Mouse (Mus musculus) heart, embryonic 16.5 days (tissue): ENCODE measurements at regions not wholly inside any gene's neighbourhood (a gene's known extent, or its start where the extent isn't known, plus 50 kb on each side); places are given as distances from the start of the nearest gene placed in this dataset.

Experiments
- ATAC-seq: fragments of 200-750 bp; cut with Nextera tagmentation; replicated peaks from 2 replicates; pipeline ENCODE4 v1.8.0; 2017; ENCODE audit warnings: moderate number of reproducible peaks; ENCODE audit not compliant: insufficient read depth, low FRiP score; ENCODE audit errors: extremely low read depth
- H3K27ac ChIP-seq: fragments of 300-500 bp; sonication (generic); 2 replicates; pipeline ENCODE4 v1.5.1; 2014; ENCODE audit warnings: mild to moderate bottlenecking, low read length, control low read depth, moderate library complexity
- H3K27me3 ChIP-seq: fragments of 300-500 bp; sonication (generic); 2 replicates; pipeline ENCODE4 v1.6.1; 2014; ENCODE audit warnings: low read length, mixed read lengths; ENCODE audit not compliant: control insufficient read depth, insufficient read depth
- H3K36me3 ChIP-seq: fragments of 300-500 bp; sonication (generic); 2 replicates; pipeline ENCODE4 v1.6.1; 2014; ENCODE audit not compliant: control insufficient read depth, insufficient read depth
- H3K4me1 ChIP-seq: fragments of 300-500 bp; sonication (generic); 2 replicates; pipeline ENCODE4 v1.6.1; 2014; ENCODE audit warnings: low read length, mixed read lengths; ENCODE audit not compliant: control insufficient read depth, insufficient read depth
- H3K4me2 ChIP-seq: fragments of 300-500 bp; sonication (generic); 2 replicates; pipeline ENCODE4 v1.6.1; 2014; ENCODE audit warnings: low read depth, mild to moderate bottlenecking, control low read depth, low read length
- H3K4me3 ChIP-seq: fragments of 300-500 bp; sonication (generic); 2 replicates; pipeline ENCODE4 v1.5.1; 2014; ENCODE audit warnings: mild to moderate bottlenecking, control low read depth, low read length
- H3K9ac ChIP-seq: fragments of 300-500 bp; sonication (generic); 2 replicates; pipeline ENCODE4 v1.6.1; 2014; ENCODE audit warnings: low read length, control low read depth
- H3K9me3 ChIP-seq: fragments of 300-500 bp; sonication (generic); replicated peaks from 2 replicates; pipeline ENCODE4 v1.6.1; 2016; ENCODE audit warnings: low read length; ENCODE audit not compliant: control insufficient read depth
- WGBS: fragments of 180-500 bp; shearing (Covaris S2); extraction: QIAGEN DNeasy Blood & Tissue Kit; methylation state at CpG from one replicate; pipeline ENCODE4 v1.1.7; 2014; 5-methylcytosine and 5-hydroxymethylcytosine counted together

DNA sequence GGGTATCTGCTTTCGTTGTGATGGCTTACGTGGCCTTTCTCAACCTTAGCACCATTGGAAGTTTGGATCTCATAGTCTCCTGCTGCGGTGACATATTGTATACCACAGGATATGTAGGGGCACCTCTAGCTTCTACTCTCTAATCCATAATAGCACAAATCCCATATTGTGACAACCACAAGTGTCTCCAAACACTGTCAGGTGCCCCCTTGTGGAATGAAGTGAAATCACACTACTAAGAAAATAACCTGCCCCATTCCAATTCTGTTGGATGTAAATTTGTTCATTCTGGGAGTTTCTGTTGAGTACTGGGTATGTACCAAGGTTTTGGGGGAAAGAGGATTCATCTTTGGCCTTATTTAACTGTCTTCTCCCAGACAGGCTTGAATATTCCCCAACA lies 74.5 kb upstream of the Epha4 start:
- H3K4me2 ChIP-seq, result no peak overlapping the region
- no peak overlapping the region for H3K27ac ChIP-seq
- H3K9ac ChIP-seq, result no peak overlapping the region
- no peaks in the 10 kb centered on the region for H3K4me1 ChIP-seq
- 90% methylated on average over 3 of the region's 3 CpGs for WGBS
- no peaks in the 10 kb centered on the region for H3K36me3 ChIP-seq
- ATAC-seq, result no peak
- no peaks in the 10 kb centered on the region for H3K9me3 ChIP-seq
- H3K4me3 ChIP-seq, result no peak overlapping the region
- no peaks in the 10 kb centered on the region for H3K27me3 ChIP-seq

DNA sequence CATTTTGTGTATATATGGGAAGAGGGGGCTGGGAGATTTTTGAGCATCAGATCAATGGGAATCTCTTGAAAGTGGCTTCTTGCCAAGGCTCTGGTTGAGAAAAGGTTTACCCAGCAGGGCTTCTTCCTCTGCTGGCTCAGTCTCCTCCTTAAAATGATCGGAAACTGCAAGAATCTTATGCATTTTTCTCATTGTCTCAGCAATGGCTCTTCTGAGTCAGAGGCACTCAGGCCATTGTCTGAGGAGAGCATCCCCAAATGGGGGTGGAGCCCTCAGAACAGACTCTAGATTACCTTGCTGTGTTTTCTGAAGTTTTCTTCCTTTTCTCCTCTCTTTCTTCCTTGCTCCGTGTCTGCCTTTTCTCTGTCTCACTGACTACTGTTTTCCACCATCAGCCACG lies 70.6 kb upstream of the Epha4 start:
- Histone ChIP-seq H3K9ac (no peak overlapping the region), H3K36me3 (no peaks in the 10 kb centered on the region), H3K4me1 (no peaks in the 10 kb centered on the region), H3K27me3 (no peaks in the 10 kb centered on the region), H3K4me3 (no peak overlapping the region), H3K9me3 (no peaks in the 10 kb centered on the region), H3K27ac (no peak overlapping the region), H3K4me2 (no peak overlapping the region)
- no peak for ATAC-seq
- 65% methylated on average over 3 of the region's 3 CpGs for WGBS

DNA sequence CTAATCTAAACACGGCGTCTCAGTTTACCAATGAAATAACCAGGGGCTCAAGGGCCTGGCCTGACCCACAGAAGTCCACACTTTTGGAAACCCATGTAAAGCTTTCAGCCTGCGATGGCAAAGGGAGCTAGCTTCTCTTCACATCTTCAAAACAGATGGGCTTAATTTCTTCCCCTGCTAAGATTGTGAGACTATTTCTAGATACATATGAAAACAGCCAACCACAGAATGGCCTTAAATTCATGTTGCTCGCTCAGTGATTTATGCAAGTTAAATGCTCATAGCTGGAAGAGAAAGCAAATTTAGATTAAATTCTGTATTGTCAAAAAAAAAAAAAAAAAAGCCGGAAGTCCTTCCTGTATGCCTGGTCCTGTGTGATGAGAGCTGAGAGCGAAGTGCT lies 53.2 kb upstream of the Epha4 start:
- Histone ChIP-seq H3K9ac (no peak overlapping the region), H3K27me3 (no peaks in the 10 kb centered on the region), H3K27ac (no peak overlapping the region), H3K4me1 (no peaks in the 10 kb centered on the region), H3K4me3 (no peak overlapping the region), H3K9me3 (no peaks in the 10 kb centered on the region), H3K36me3 (no peaks in the 10 kb centered on the region), H3K4me2 (no peak overlapping the region)
- ATAC-seq, result no peak
- 86% methylated on average over 6 of the region's 6 CpGs for WGBS

GRCm38 (mm10) chr1:77567657-77568056 lies 52.8 kb upstream of the Epha4 start:
- 67% methylated on average over 7 of the region's 7 CpGs for WGBS
- Histone ChIP-seq H3K9me3 (no peaks in the 10 kb centered on the region), H3K27ac (no peak overlapping the region), H3K4me1 (no peaks in the 10 kb centered on the region), H3K27me3 (no peaks in the 10 kb centered on the region), H3K4me2 (no peak overlapping the region), H3K36me3 (no peaks in the 10 kb centered on the region), H3K9ac (no peak overlapping the region), H3K4me3 (no peak overlapping the region)
- ATAC-seq, result no peak
